8 mouse cellular contexts compared by ENCODE assay signal in the genomic region with DNA sequence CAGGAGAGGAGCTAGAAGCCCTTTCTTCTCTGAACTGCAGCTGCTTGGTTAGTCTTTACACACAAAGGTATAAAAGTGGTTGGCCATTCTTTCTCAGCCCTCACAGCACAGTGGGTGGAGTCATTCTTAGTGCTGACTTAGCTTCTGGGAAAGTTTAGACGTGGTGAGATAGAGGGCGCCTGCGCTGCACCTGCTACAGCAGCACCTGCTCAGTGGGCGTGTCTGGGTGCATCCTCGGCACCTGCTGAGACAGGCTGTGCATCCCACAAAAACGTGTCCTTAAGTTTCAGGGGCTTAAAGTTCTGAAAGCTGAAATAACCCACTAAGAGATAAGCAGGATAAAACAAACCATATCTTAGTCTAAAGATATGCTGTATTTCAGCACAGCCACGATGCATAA.
DNase-seq lines count a peak whose midpoint lies in the region; ATAC-seq lines count a peak whose summit lies in the region.

No protein-coding gene starts in this region.

- H3K27ac ChIP-seq in kidney, embryonic 15.5 days = no peak overlapping the region
- no peak overlapping the region for H3K27ac ChIP-seq in forebrain, embryonic 12.5 days

- H3K4me1 ChIP-seq in kidney, embryonic 15.5 days = no peaks in the 10 kb centered on the region
- no peaks in the 10 kb centered on the region for H3K4me1 ChIP-seq in forebrain, embryonic 12.5 days

- DNase-seq in layer of hippocampus, adult 11-12 months (ENCODE audit: low spot score) = peak; percentile 27
- no peak for DNase-seq in layer of hippocampus, postnatal 14 days (ENCODE audit: low spot score in 2 of 2)
- peak; percentile 37 for DNase-seq in ZHBTc4 (ENCODE audit: low read depth, low spot score)
- DNase-seq in right cerebral cortex, postnatal 25 days = peak; percentile 48
- no peak for DNase-seq in adrenal gland, adult 18-20 months (ENCODE audit: low spot score in 2 of 2)
- no peak for DNase-seq in gastrocnemius, postnatal 14 days

- H3K9ac ChIP-seq in kidney, embryonic 15.5 days = no peak overlapping the region
- no peak overlapping the region for H3K9ac ChIP-seq in forebrain, embryonic 12.5 days

- no peaks in the 10 kb centered on the region for H3K36me3 ChIP-seq in kidney, embryonic 15.5 days
- no peaks in the 10 kb centered on the region for H3K36me3 ChIP-seq in forebrain, embryonic 12.5 days (replicated peaks)

- 20% methylated on average over 7 of the region's 7 CpGs for WGBS in kidney, embryonic 15.5 days
- WGBS in forebrain, embryonic 12.5 days = 21% methylated on average over 7 of the region's 7 CpGs

- no peak overlapping the region for H3K4me3 ChIP-seq in kidney, embryonic 15.5 days (replicated peaks)
- no peak overlapping the region for H3K4me3 ChIP-seq in forebrain, embryonic 12.5 days (replicated peaks)

- intact Hi-C loops in gastrocnemius, postnatal 14 days (cut with DNase I; ENCODE audit: low total_unique reads) = no loop called here

- no peaks in the 10 kb centered on the region for H3K27me3 ChIP-seq in kidney, embryonic 15.5 days
- no peaks in the 10 kb centered on the region for H3K27me3 ChIP-seq in forebrain, embryonic 12.5 days

- ATAC-seq in kidney, embryonic 15.5 days (replicated peaks; ENCODE audit: low FRiP score) = 0 out of 2 replicates have a peak, but pooled peaks have one; percentile 22
- no peak for ATAC-seq in forebrain, embryonic 12.5 days (ENCODE audit: low FRiP score)

- H3K9me3 ChIP-seq in kidney, embryonic 15.5 days (replicated peaks) = no peaks in the 10 kb centered on the region
- H3K9me3 ChIP-seq in forebrain, embryonic 12.5 days = no peaks in the 10 kb centered on the region

- H3K4me2 ChIP-seq in kidney, embryonic 15.5 days = no peak overlapping the region
- no peak overlapping the region for H3K4me2 ChIP-seq in forebrain, embryonic 12.5 days

Comparison
In these comparisons a context has a peak if more than half of its experiments do, and no peak if none do; other contexts are left out.
1. DNase-seq: peak in layer of hippocampus, adult 11-12 months (single experiment), ZHBTc4 (single experiment) and right cerebral cortex, postnatal 25 days (single experiment); none in layer of hippocampus, postnatal 14 days (0 of 2), adrenal gland, adult 18-20 months (0 of 2) and gastrocnemius, postnatal 14 days (single experiment).